Mouse (Mus musculus): Measurements from ENCODE around the gene H2-DMa.

The H2-DMa gene

GRCm38 (mm10) chr17:34119249-34120179, at the start of gene H2-DMa:
Gene H2-DMa (plus strand): TSS chr17:34119541.
- peak; percentile 99 for DNase-seq (ENCODE audit: low read depth, low spot score)

GRCm38 (mm10) chr17:34072091-34072490, 47.2 kb upstream of the H2-DMa start:
- no peak for DNase-seq (ENCODE audit: low read depth, low spot score)

- DNase-seq (ENCODE audit: low read depth, low spot score), result peak; percentile 21
Observed at GRCm38 (mm10) chr17:34075271-34075670, 44.1 kb upstream of the H2-DMa start.

GRCm38 (mm10) chr17:34077549-34077948, 41.8 kb upstream of the H2-DMa start:
- DNase-seq (ENCODE audit: low read depth, low spot score), result peak; percentile 39

- DNase-seq (ENCODE audit: low read depth, low spot score), result no peak
Observed at GRCm38 (mm10) chr17:34078148-34078547, 41.2 kb upstream of the H2-DMa start.

DNA sequence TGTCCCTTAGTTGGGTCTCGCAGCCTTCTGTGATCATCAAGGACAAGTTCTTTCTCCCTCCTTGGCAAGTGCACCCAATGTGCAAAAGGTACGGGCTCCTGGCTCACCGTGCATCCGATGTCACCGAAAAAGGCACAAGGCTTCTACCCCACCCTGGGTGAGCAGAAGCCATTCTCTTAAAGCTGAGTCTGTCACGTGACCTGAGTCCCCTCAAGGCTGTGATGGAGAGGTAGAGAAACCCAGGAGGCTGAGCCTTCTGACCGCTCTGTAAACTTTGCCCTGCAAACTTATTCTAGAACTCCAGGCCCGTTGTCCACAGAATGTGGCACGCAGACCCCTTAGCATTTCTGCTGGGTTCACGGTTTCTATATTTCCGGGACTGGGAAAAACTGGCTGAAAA, 40.3 kb upstream of the H2-DMa start:
- DNase-seq (ENCODE audit: low read depth, low spot score), result no peak

GRCm38 (mm10) chr17:34079621-34080020, 39.7 kb upstream of the H2-DMa start:
- peak; percentile 75 for DNase-seq (ENCODE audit: low read depth, low spot score)

DNA sequence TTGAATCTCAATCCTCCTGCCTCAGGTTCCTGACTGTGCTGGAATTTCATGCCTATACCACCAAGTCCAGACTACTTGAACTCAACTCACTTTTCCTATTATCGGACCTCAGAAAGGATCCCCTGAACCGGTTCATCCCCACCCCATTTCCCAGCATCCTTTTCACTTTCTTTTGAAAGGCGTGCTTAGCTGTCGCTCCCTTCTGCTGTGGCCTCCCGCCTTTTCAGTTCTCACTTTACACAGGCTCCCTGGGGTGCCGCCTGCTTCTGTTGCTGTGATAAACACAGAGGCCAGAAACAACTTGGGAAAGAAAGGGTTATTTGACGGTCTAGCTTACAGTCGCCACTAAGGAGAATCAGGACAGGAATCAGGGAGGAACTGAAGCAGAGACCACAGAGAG, 36.2 kb upstream of the H2-DMa start:
- DNase-seq (ENCODE audit: low read depth, low spot score), result no peak

- no peak for DNase-seq (ENCODE audit: low read depth, low spot score)
Observed at GRCm38 (mm10) chr17:34087386-34087785, 32.0 kb upstream of the H2-DMa start.

DNA sequence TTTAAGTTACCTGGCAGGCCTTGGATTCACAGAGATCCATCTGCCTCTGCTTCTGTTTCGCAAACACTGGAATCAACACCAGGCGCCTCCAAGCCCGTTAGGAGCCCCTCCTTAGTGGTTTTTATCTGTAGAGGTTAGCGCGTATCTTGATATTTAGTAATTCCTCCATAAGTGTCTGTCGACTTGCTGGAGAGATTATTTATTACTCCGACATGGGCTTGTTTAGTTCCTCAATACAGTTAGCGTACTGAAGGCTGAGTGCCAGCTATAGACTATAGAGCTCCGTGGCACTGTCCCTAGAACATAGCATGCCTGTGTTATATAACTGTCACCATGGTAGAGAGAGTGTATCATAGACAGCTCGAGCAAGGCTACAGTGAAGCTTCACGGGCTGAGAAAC, 31.2 kb upstream of the H2-DMa start:
- DNase-seq (ENCODE audit: low read depth, low spot score), result no peak

DNA sequence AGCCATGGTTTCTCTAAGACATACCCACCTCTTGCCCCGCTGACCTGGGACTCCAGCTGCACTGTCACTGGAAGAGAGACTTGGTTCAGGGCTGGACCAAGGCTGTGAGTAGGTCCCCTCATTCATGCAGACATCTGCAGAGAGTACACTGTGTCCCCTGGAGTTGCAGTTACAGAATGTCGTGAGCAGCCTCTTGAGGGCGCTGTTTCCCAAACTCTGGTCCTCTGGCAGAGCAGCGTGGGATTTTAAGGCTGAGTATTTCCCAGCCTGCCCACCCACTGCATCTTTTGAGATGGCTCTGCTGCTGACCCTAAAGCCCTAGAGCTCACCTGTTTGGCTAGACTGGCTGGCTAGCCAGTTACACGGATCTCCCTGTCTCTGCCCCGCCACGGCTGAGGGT, 28.4 kb upstream of the H2-DMa start:
- DNase-seq (ENCODE audit: low read depth, low spot score), result no peak

GRCm38 (mm10) chr17:34092197-34092875, 27.0 kb upstream of the H2-DMa start, which contains the start of gene H2-Oa:
Gene H2-Oa (plus strand): TSS chr17:34092340.
- no peak for DNase-seq (ENCODE audit: low read depth, low spot score)

GRCm38 (mm10) chr17:34093199-34093874, 26.0 kb upstream of the H2-DMa start:
- no peak for DNase-seq (ENCODE audit: low read depth, low spot score)

GRCm38 (mm10) chr17:34094283-34095035, 24.9 kb upstream of the H2-DMa start:
- DNase-seq (ENCODE audit: low read depth, low spot score), result no peak

DNA sequence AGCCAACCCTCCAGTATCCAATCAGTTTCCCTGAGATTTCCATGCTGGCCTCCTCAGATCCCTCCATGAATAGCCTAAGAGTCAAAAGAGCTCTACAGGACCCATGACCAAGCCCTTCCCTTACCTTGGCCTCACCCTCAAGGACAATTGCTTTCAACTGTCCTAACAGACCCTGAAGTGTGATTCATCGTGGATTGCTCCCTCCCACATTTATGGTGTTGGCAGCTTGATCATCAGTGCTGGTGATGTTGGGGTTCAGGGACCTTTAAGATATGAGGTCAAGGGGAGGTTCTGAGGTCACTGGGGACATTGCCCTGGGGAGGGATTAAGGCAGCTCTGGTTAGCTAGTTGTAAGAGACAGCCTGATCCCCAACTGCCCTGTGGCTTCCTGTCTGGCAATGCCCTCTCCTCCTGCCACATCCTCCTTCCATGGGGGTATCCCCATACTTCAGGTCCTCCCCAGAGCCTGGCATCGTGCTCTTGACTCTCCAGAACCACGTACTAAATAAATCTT, 22.8 kb upstream of the H2-DMa start:
- DNase-seq (ENCODE audit: low read depth, low spot score), result no peak

DNA sequence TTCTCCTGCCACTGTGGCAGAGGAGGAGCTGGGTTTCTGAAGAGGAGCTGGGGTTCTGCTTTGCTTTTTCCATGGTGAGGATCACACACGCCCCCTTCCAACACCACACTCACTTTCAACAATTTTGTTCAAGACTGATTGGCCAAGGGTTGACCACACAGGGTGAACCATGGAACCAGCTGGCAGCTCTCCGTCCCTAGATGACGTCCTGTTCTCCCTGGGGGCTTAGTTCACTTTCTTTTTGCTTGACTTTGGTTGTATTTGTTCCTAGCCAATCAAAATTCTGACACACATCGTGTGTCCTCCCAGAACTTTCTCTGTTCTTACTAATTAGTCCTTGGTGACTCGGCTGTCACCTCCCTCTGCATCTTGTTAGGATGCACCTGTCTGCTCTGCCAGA, 22.1 kb upstream of the H2-DMa start:
- DNase-seq (ENCODE audit: low read depth, low spot score), result no peak

DNA sequence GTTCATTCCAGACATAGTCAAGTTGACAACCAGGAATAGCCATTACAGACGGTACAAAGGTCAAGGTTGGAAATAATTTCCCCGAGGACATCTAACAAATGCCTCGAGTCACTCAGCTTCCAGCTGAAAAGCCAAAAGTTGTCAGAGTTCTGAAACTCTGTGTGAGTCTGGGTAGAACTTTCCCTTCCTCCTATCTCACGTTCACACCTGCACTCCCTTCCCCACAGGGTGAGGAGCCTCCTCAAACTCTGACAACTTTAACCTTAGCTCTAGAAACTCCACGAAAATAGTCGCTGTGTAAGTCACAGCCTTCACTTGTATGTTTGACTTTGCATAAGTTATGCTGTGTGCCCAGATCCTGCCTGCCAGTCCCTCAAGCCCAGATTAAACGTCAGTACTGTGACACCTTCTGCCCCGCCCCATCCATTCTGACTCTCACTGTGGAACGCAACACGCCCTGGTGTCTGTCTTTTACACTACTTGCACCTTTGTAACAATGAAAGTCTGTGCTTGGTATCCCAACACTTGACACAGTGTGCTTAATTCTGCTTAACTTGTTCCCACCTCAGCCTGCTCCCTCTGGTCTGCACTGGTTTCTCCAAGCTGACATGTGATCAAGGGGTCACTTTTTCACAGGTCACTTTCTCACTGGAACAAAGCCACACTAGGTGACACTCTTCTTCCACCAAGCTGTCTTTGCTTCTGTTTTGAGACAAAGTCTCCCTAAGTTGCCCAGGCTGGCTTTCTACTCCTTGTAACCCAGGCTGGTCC, 20.4 kb upstream of the H2-DMa start:
- no peak for DNase-seq (ENCODE audit: low read depth, low spot score)

GRCm38 (mm10) chr17:34099531-34099930, 19.8 kb upstream of the H2-DMa start:
- DNase-seq (ENCODE audit: low read depth, low spot score), result no peak

- no peak for DNase-seq (ENCODE audit: low read depth, low spot score)
Observed at GRCm38 (mm10) chr17:34101185-34101584, 18.2 kb upstream of the H2-DMa start.

- DNase-seq (ENCODE audit: low read depth, low spot score), result peak; percentile 63
Observed at GRCm38 (mm10) chr17:34101604-34102032, 17.7 kb upstream of the H2-DMa start.

Data from telencephalon, adult 2 months (tissue).